Mouse (Mus musculus) liver, embryonic 18 days (tissue): ENCODE data around the gene Ripor3. TPM values are rescaled to one million over a fixed set of nuclear protein-coding genes. Genes with fewer than 3 reads are reported as not detected.

Source experiments
- polyA plus RNA-seq: library from polyadenylated mRNA; depleted of rRNA; stranded (reverse); fragments of >200 nt; gene quantifications from 2 replicates; pipeline ENCODE4 v1.2.3, GENCODE M21; 2012; rRNA removed

The Ripor3 gene
- 2.8 and 3.5 TPM in 2 replicates for polyA plus RNA-seq

DNA sequence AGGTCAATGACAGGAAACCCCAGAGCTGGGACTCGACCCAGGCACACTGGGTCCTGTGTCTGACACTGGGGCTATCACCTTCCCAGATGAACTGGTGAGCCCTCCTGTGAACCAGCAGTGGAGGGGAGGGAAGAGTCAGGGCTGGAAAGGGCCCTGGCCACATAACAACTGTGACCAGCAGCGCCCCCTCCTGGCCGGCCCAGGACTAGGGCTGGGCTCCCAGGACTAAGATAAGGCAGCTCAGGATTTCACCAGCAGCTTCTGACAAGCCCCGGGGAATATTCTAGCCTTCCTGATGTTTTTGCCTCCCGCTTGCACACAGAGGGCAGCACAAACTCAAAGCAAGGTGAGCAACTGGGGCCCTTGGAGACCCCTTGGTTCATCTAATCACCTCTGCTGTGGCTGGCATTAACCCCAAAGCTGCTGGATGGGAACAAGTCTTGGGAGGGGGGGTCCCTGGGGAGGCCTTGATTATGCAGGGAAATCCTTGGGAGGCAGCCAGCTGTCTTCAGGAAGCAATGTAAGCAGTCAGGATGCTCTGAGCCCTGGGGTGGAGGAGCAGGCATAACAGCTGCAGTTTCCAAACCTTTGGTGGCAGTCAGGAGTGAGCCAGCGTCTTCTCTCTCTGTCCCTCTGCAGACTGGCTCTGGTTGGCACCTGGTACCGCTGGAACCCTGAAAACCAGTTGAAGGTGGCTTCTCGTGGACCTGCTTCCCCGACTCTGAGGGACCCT is at the start of gene Ripor3:
Gene Ripor3, minus strand, starts transcription at position 683 of the 733 bp plus-strand sequence.

DNA sequence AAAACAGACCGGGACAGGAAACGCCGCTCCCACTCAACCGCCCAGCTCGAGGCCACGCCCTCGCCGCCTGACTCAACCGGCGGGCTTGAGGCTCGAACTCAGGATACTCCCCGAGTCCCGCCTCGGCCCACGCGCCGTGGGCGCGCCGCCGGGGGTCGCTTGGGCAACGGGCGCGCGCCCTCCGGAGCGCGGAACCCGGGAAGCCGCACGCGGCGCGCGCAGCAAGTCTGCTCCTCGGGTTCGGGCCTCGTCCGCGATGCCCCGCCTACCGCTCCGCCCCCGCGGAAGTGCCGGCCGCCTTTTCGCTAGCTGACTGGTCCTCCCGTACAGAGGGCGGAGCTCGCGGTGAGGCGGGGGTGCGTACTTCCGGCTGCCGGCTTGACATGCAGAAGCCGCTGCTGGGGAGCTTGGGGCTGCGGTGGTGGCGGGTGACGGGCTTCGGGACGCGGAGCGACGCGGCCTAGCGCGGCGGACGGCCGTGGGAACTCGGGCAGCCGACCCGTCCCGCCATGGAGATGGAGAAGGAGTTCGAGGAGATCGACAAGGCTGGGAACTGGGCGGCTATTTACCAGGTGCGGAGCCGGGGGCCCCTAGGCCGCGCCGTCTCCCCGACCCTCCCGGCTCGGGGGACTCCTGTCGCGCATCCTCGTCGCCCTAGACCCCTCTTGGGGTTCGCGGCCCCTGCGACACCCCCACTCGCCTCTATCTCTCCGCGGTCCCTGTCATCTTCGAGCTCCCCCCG is 78.3 kb downstream of the Ripor3 start, which contains the start of gene Ptpn1:
Gene Ptpn1, plus strand, starts transcription at position 73 of the 742 bp plus-strand sequence.

Other genes starting within 250 kb of the Ripor3 start
- gene Ptpn1, start 78.6 kb downstream of the Ripor3 start, polyA plus RNA-seq, result 12.1 and 13.4 TPM in 2 replicates
- 2.8 TPM in 2 replicates for gene Pard6b, start 70.4 kb upstream of the Ripor3 start, polyA plus RNA-seq
- gene Adnp, start 196.5 kb upstream of the Ripor3 start, polyA plus RNA-seq, result 4.4 and 5.5 TPM in 2 replicates
- gene Gm20716, start 219.7 kb upstream of the Ripor3 start, polyA plus RNA-seq, result 10.0 and 10.5 TPM in 2 replicates
- 4.9 and 8.1 TPM in 2 replicates for gene Dpm1, start 220.0 kb upstream of the Ripor3 start, polyA plus RNA-seq
- gene Mocs3, start 220.0 kb upstream of the Ripor3 start, polyA plus RNA-seq, result 4.2 and 4.6 TPM in 2 replicates